Mouse (Mus musculus) thymus, postnatal 25 days (tissue): Measurements from ENCODE around the gene Acot4.
"Not testable (repeated sequence)": the region's sequence is repeated elsewhere in the genome, so short reads cannot be mapped to it uniquely, and the experiment has no call there.

ENCODE experiments used
- DNase-seq: peaks from one replicate; pipeline ENCODE4 v3.0.0; 2022

Gene Acot4

DNA sequence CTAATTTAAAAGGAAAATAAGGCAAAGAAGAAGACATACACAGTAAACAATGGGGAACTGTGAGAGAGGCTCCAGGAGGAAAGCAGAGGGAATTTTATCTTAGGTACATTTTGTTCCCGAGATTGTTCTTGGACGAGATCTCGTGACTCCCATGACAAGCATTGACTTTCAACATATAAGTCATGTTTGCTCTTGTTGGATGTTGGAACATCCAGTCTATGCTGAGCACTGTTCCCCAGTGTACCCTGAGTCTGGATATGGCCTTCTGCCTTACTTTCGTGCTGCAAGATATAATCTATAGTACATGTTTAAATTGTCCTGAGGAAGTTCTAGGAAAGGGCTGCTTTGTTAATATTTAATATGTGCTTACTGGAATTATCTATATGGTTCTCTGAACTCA lies 46.4 kb downstream of the Acot4 start:
- DNase-seq: no peak

DNA sequence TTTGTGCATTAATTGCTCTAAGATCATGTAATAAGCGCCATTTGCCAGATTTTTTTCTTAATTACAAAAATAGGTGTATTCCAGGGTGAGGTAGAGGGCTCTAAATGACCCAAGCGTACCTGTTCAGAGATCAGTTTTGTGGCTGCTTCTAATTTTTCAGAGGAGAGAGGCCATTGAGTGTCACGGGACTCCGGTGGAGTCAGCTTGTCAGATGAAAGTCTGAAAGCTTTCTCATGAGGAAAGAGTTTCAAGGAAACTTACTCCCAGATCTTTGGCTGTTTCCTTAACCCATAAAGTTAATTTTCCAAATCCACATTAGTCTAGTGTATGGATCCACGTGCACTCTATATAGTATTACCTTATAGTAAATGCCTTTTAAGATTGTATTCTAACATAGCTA lies 56.5 kb downstream of the Acot4 start:
- not testable (repeated sequence) for DNase-seq
